Mouse (Mus musculus): ENCODE results near the gene Trhde. TPM values are rescaled to one million over a fixed set of nuclear protein-coding genes. Genes with fewer than 3 reads are reported as not detected.

Gene Trhde
- polyA plus RNA-seq, 1 experiment from 2014 or later = 0.11 TPM

DNA sequence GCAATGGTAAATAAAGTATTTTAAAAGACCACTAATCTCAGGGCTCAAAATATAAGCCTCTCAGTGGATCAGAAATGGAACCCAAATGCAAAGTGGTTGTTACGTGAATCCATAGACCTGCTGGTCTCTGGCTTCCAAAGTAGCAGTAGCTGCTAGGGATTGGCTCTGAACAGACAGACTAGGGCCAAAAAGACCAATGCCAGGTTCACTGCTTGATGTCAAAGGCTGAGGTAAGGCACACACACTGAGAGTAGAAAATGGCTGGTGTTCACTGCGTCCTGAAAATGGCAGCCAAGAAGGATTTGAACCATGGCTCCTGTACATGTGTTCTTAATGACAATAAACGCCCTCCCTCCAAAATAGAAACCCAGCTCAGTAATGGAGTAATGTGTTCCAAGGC, 209.1 kb downstream of the Trhde start:
- Histone ChIP-seq H3K27ac (ENCODE audit: low read length) (no peak overlapping the region), H3K4me3 (ENCODE audit: low read length) (no peak overlapping the region), H3K4me1 (replicated peaks; ENCODE audit: control insufficient read depth, insufficient read depth, low read length) (no peaks in the 10 kb centered on the region), H3K9ac (ENCODE audit: low read length) (no peak overlapping the region), H3K27me3 (ENCODE audit: control insufficient read depth, insufficient read depth, low read depth, low read length) (no peaks in the 10 kb centered on the region), H3K4me2 (ENCODE audit: low read depth, low read length) (no peak overlapping the region), H3K9me3 (ENCODE audit: control insufficient read depth, low read length) (no peaks in the 10 kb centered on the region), H3K36me3 (ENCODE audit: control insufficient read depth, insufficient read depth, low read length) (no peaks in the 10 kb centered on the region)
- WGBS = 77% methylated on average over 3 of the region's 3 CpGs
- no peak for ATAC-seq (ENCODE audit: low read depth)

DNA sequence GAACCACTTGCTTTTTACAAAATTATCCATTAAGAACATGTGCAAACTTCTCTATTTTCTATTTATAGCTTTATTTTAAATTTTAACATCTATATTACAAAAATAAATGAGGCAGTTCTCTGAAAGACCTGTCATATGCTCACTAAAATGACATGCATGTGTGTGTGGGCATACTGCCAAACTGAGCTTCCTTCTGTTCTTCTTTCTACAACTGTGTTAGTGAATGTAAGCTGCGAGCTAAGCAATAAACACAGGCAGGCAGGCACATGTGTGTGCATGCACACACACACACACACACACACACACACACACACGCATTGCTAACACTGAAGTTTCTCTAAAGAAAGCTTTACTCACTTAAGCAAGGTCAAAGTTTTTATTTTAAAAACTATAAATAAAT, 223.2 kb downstream of the Trhde start:
- Histone ChIP-seq H3K4me3 (ENCODE audit: low read length) (no peak overlapping the region), H3K9ac (ENCODE audit: low read length) (no peak overlapping the region), H3K4me2 (ENCODE audit: low read depth, low read length) (no peak overlapping the region), H3K27me3 (ENCODE audit: control insufficient read depth, insufficient read depth, low read depth, low read length) (no peaks in the 10 kb centered on the region), H3K4me1 (replicated peaks; ENCODE audit: control insufficient read depth, insufficient read depth, low read length) (no peaks in the 10 kb centered on the region), H3K9me3 (ENCODE audit: control insufficient read depth, low read length) (no peaks in the 10 kb centered on the region), H3K27ac (ENCODE audit: low read length) (no peak overlapping the region), H3K36me3 (ENCODE audit: control insufficient read depth, insufficient read depth, low read length) (no peaks in the 10 kb centered on the region)
- WGBS = 60% methylated on average over 2 of the region's 2 CpGs
- ATAC-seq (ENCODE audit: low read depth) = no peak

GRCm38 (mm10) chr10:114567891-114568290, 234.2 kb downstream of the Trhde start:
- Histone ChIP-seq H3K9me3 (ENCODE audit: control insufficient read depth, low read length) (no peaks in the 10 kb centered on the region), H3K27ac (ENCODE audit: low read length) (no peak overlapping the region), H3K4me3 (ENCODE audit: low read length) (no peak overlapping the region), H3K4me2 (ENCODE audit: low read depth, low read length) (no peak overlapping the region), H3K27me3 (ENCODE audit: control insufficient read depth, insufficient read depth, low read depth, low read length) (no peaks in the 10 kb centered on the region), H3K9ac (ENCODE audit: low read length) (no peak overlapping the region), H3K4me1 (replicated peaks; ENCODE audit: control insufficient read depth, insufficient read depth, low read length) (no peaks in the 10 kb centered on the region), H3K36me3 (ENCODE audit: control insufficient read depth, insufficient read depth, low read length) (no peaks in the 10 kb centered on the region)
- 63% methylated on average over 1 of the region's 1 CpGs for WGBS
- ATAC-seq (ENCODE audit: low read depth) = no peak

DNA sequence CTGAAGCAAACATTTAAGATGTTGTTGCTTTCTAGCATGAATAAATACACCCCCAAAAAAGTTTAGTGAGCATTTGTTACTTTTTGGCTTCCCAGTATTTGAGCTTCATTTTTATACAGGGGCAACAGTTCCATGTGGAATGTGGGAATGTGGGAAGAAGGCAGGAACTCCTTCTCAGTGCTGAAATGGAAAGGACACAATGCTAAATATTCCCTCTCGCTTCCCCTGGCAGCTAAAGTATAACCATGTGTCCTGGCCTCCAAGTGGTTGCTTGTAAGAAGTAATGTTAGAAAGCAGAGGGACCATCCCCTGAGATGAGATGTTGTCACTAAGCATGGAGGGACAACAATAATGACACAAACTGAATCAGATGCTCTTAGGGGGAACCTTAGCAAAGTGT, 292.9 kb downstream of the Trhde start:
- Histone ChIP-seq H3K4me2 (ENCODE audit: low read depth, low read length) (no peak overlapping the region), H3K27me3 (ENCODE audit: control insufficient read depth, insufficient read depth, low read depth, low read length) (no peaks in the 10 kb centered on the region), H3K27ac (ENCODE audit: low read length) (no peak overlapping the region), H3K36me3 (ENCODE audit: control insufficient read depth, insufficient read depth, low read length) (no peaks in the 10 kb centered on the region), H3K4me3 (ENCODE audit: low read length) (no peak overlapping the region), H3K9me3 (ENCODE audit: control insufficient read depth, low read length) (no peaks in the 10 kb centered on the region), H3K9ac (ENCODE audit: low read length) (no peak overlapping the region), H3K4me1 (replicated peaks; ENCODE audit: control insufficient read depth, insufficient read depth, low read length) (no peaks in the 10 kb centered on the region)
- 70% methylated on average over 1 of the region's 1 CpGs for WGBS
- ATAC-seq (ENCODE audit: low read depth) = no peak

GRCm38 (mm10) chr10:114488806-114489205, 313.3 kb downstream of the Trhde start:
- Histone ChIP-seq H3K27me3 (ENCODE audit: control insufficient read depth, insufficient read depth, low read depth, low read length) (no peaks in the 10 kb centered on the region), H3K27ac (ENCODE audit: low read length) (no peak overlapping the region), H3K36me3 (ENCODE audit: control insufficient read depth, insufficient read depth, low read length) (no peaks in the 10 kb centered on the region), H3K9me3 (ENCODE audit: control insufficient read depth, low read length) (no peaks in the 10 kb centered on the region), H3K4me3 (ENCODE audit: low read length) (no peak overlapping the region), H3K4me2 (ENCODE audit: low read depth, low read length) (no peak overlapping the region), H3K4me1 (replicated peaks; ENCODE audit: control insufficient read depth, insufficient read depth, low read length) (no peaks in the 10 kb centered on the region), H3K9ac (ENCODE audit: low read length) (no peak overlapping the region)
- 86% methylated on average over 4 of the region's 4 CpGs for WGBS
- no peak for ATAC-seq (ENCODE audit: low read depth)

DNA sequence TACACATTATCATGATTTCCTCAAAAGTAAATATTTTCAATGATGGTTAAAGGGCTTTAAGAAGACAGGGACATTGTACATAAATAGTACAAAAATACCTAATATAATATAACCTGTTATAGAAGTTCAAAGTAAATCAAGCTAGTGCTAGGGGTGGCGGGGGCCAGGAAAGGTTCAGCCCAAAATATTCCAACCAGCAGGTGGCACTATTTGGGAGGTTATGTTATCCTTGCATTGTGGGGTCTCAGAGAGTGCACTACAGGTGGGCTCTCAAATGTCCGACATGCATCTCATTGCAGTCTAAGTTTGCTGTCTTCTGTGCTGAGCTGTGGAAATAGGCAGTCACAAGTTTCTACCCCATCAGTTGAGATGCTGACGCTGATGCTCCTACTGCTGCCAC, 346.5 kb downstream of the Trhde start:
- H3K4me3 ChIP-seq (ENCODE audit: low read length) = no peak overlapping the region
- 60% methylated on average over 3 of the region's 3 CpGs for WGBS
- H3K27me3 ChIP-seq (ENCODE audit: control insufficient read depth, insufficient read depth, low read depth, low read length) = no peaks in the 10 kb centered on the region
- no peaks in the 10 kb centered on the region for H3K9me3 ChIP-seq (ENCODE audit: control insufficient read depth, low read length)
- no peak overlapping the region for H3K9ac ChIP-seq (ENCODE audit: low read length)
- H3K4me1 ChIP-seq (replicated peaks; ENCODE audit: control insufficient read depth, insufficient read depth, low read length) = no peaks in the 10 kb centered on the region
- no peaks in the 10 kb centered on the region for H3K36me3 ChIP-seq (ENCODE audit: control insufficient read depth, insufficient read depth, low read length)
- H3K27ac ChIP-seq (ENCODE audit: low read length) = no peak overlapping the region
- H3K4me2 ChIP-seq (ENCODE audit: low read depth, low read length) = no peak overlapping the region
- ATAC-seq (ENCODE audit: low read depth) = no peak

GRCm38 (mm10) chr10:114448116-114448515, 354.0 kb downstream of the Trhde start:
- no peaks in the 10 kb centered on the region for H3K4me1 ChIP-seq (replicated peaks; ENCODE audit: control insufficient read depth, insufficient read depth, low read length)
- H3K36me3 ChIP-seq (ENCODE audit: control insufficient read depth, insufficient read depth, low read length) = no peaks in the 10 kb centered on the region
- no peaks in the 10 kb centered on the region for H3K27me3 ChIP-seq (ENCODE audit: control insufficient read depth, insufficient read depth, low read depth, low read length)
- no peak overlapping the region for H3K9ac ChIP-seq (ENCODE audit: low read length)
- H3K4me3 ChIP-seq (ENCODE audit: low read length) = no peak overlapping the region
- no peaks in the 10 kb centered on the region for H3K9me3 ChIP-seq (ENCODE audit: control insufficient read depth, low read length)
- H3K4me2 ChIP-seq (ENCODE audit: low read depth, low read length) = no peak overlapping the region
- no peak overlapping the region for H3K27ac ChIP-seq (ENCODE audit: low read length)
- 67% methylated on average over 6 of the region's 6 CpGs for WGBS
- no peak for ATAC-seq (ENCODE audit: low read depth)

DNA sequence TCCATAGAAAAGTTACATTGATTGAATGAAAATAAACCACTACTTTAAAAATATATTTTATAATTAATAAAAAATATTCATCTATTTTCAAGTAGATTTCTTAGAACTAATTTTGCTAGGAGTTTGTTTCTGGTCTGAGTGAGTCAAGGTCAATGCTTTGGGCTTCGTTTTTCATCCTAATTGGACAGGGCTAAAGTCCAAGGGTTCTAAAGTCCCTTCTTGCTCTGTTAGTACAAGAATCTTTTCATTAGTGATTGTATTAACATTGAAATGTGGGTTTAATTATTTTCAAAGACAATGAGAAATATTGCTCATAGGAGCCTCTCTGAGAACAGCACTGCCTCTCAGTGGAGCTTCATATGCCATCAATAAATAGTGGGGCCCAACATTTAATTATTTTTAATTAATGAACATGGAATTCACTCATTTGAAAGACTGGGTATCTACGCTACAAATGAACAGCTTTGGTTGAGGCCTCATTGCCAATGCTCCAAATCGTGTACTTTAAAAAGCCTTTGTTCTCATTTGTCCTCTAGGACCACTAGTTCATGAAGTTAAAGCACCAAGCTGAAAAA, 383.1 kb downstream of the Trhde start:
- Histone ChIP-seq H3K36me3 (ENCODE audit: control insufficient read depth, insufficient read depth, low read length) (no peaks in the 10 kb centered on the region), H3K9ac (ENCODE audit: low read length) (no peak overlapping the region), H3K27ac (ENCODE audit: low read length) (no peak overlapping the region), H3K27me3 (ENCODE audit: control insufficient read depth, insufficient read depth, low read depth, low read length) (no peaks in the 10 kb centered on the region), H3K4me1 (replicated peaks; ENCODE audit: control insufficient read depth, insufficient read depth, low read length) (no peaks in the 10 kb centered on the region), H3K9me3 (ENCODE audit: control insufficient read depth, low read length) (no peaks in the 10 kb centered on the region), H3K4me2 (ENCODE audit: low read depth, low read length) (no peak overlapping the region), H3K4me3 (ENCODE audit: low read length) (no peak overlapping the region)
- WGBS = 65% methylated on average over 3 of the region's 3 CpGs
- no peak for ATAC-seq (ENCODE audit: low read depth)

DNA sequence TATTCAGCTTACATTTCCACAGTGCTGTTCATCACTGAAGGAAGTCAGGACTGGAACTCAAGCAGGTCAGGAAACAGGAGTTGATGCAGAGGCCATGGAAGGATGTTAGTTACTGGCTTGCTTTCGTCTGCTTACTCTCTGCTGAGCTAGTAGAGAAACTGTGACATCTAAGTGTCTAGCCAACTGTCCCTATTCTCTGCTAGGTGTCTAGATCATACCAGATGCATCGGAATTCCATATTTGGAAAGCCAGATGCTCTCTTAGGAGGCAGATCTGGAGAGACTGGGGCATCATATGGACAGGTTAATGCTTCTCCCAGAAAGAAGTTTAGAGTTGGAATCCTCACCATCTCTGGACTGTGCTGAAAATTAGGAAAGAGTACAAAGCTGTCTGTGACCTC, 386.4 kb downstream of the Trhde start:
- Histone ChIP-seq H3K9ac (ENCODE audit: low read length) (no peak overlapping the region), H3K9me3 (ENCODE audit: control insufficient read depth, low read length) (no peaks in the 10 kb centered on the region), H3K4me1 (replicated peaks; ENCODE audit: control insufficient read depth, insufficient read depth, low read length) (no peaks in the 10 kb centered on the region), H3K36me3 (ENCODE audit: control insufficient read depth, insufficient read depth, low read length) (no peaks in the 10 kb centered on the region), H3K4me2 (ENCODE audit: low read depth, low read length) (no peak overlapping the region), H3K4me3 (ENCODE audit: low read length) (no peak overlapping the region), H3K27ac (ENCODE audit: low read length) (no peak overlapping the region), H3K27me3 (ENCODE audit: control insufficient read depth, insufficient read depth, low read depth, low read length) (no peaks in the 10 kb centered on the region)
- no peak for ATAC-seq (ENCODE audit: low read depth)
- WGBS = 63% methylated on average over 2 of the region's 2 CpGs

GRCm38 (mm10) chr10:114405260-114405659, 396.8 kb downstream of the Trhde start:
- H3K27ac ChIP-seq (ENCODE audit: low read length) = no peak overlapping the region
- no peak overlapping the region for H3K4me3 ChIP-seq (ENCODE audit: low read length)
- no peaks in the 10 kb centered on the region for H3K4me1 ChIP-seq (replicated peaks; ENCODE audit: control insufficient read depth, insufficient read depth, low read length)
- H3K27me3 ChIP-seq (ENCODE audit: control insufficient read depth, insufficient read depth, low read depth, low read length) = no peaks in the 10 kb centered on the region
- H3K9ac ChIP-seq (ENCODE audit: low read length) = no peak overlapping the region
- H3K36me3 ChIP-seq (ENCODE audit: control insufficient read depth, insufficient read depth, low read length) = no peaks in the 10 kb centered on the region
- no peak for ATAC-seq (ENCODE audit: low read depth)
- no peaks in the 10 kb centered on the region for H3K9me3 ChIP-seq (ENCODE audit: control insufficient read depth, low read length)
- no peak overlapping the region for H3K4me2 ChIP-seq (ENCODE audit: low read depth, low read length)
- 50% methylated on average over 7 of the region's 7 CpGs for WGBS
